Mouse (Mus musculus): ENCODE measurements around the gene Prn. TPM values are rescaled to one million over a fixed set of nuclear protein-coding genes. Genes with fewer than 3 reads are reported as not detected.

The Prn gene
- polyA plus RNA-seq, 1 experiment from 2014 or later, result not detected

GRCm38 (mm10) chr2:131939404-131940111 is 29.8 kb downstream of the Prn start:
- no peak for ATAC-seq
- Histone ChIP-seq H3K9me3 (replicated peaks) (no peaks in the 10 kb centered on the region), H3K27ac (peak overlapping the region; percentile 68), H3K4me3 (no peak overlapping the region), H3K9ac (no peak overlapping the region; the same call in 1 of the 2 replicates), H3K4me1 (peaks cover 31% of the 10 kb centered on the region), H3K36me3 (peaks cover 12% of the 10 kb centered on the region), H3K27me3 (replicated peaks) (no peaks in the 10 kb centered on the region), H3K4me2 (no peak overlapping the region)
- WGBS (ENCODE audit: insufficient replicate concordance), result 33% methylated on average over 8 of the region's 8 CpGs

GRCm38 (mm10) chr2:131940506-131940905 is 30.7 kb downstream of the Prn start:
- Histone ChIP-seq H3K9ac (peak overlapping the region; percentile 40; the same call in 1 of the 2 replicates), H3K36me3 (peaks cover 12% of the 10 kb centered on the region), H3K4me1 (peaks cover 24% of the 10 kb centered on the region), H3K27me3 (replicated peaks) (no peaks in the 10 kb centered on the region), H3K27ac (peak overlapping the region; percentile 68), H3K4me2 (peak overlapping the region; percentile 23), H3K4me3 (no peak overlapping the region), H3K9me3 (replicated peaks) (no peaks in the 10 kb centered on the region)
- WGBS (ENCODE audit: insufficient replicate concordance), result 22% methylated on average over 3 of the region's 3 CpGs
- ATAC-seq, result peak; percentile 84

GRCm38 (mm10) chr2:131941501-131941900 is 31.7 kb downstream of the Prn start:
- 70% methylated on average over 6 of the region's 6 CpGs for WGBS (ENCODE audit: insufficient replicate concordance)
- ATAC-seq, result no peak
- Histone ChIP-seq H3K9ac (no peak overlapping the region), H3K27me3 (replicated peaks) (no peaks in the 10 kb centered on the region), H3K4me3 (no peak overlapping the region), H3K36me3 (peaks cover 7% of the 10 kb centered on the region), H3K9me3 (replicated peaks) (no peaks in the 10 kb centered on the region), H3K4me2 (no peak overlapping the region), H3K27ac (no peak overlapping the region), H3K4me1 (peaks cover 19% of the 10 kb centered on the region)

GRCm38 (mm10) chr2:131944370-131944769 is 34.6 kb downstream of the Prn start:
- Histone ChIP-seq H3K4me3 (no peak overlapping the region), H3K9me3 (replicated peaks) (no peaks in the 10 kb centered on the region), H3K36me3 (no peaks in the 10 kb centered on the region), H3K9ac (no peak overlapping the region), H3K4me2 (no peak overlapping the region), H3K4me1 (peaks cover 19% of the 10 kb centered on the region), H3K27ac (no peak overlapping the region), H3K27me3 (replicated peaks) (peaks cover 6% of the 10 kb centered on the region; the same call in 1 of the 2 replicates)
- no peak for ATAC-seq
- 43% methylated on average over 1 of the region's 1 CpGs for WGBS (ENCODE audit: insufficient replicate concordance)

- no peak for ATAC-seq
- 54% methylated on average over 8 of the region's 8 CpGs for WGBS (ENCODE audit: insufficient replicate concordance)
- Histone ChIP-seq H3K4me3 (no peak overlapping the region), H3K9me3 (replicated peaks) (no peaks in the 10 kb centered on the region), H3K36me3 (no peaks in the 10 kb centered on the region), H3K4me2 (no peak overlapping the region), H3K4me1 (peaks cover 11% of the 10 kb centered on the region), H3K27me3 (replicated peaks) (peaks cover 9% of the 10 kb centered on the region; the same call in 1 of the 2 replicates), H3K9ac (no peak overlapping the region), H3K27ac (no peak overlapping the region)
Measured at GRCm38 (mm10) chr2:131945225-131945624, 35.5 kb downstream of the Prn start.

- 56% methylated on average over 6 of the region's 6 CpGs for WGBS (ENCODE audit: insufficient replicate concordance)
- H3K9me3 ChIP-seq (replicated peaks), result no peaks in the 10 kb centered on the region
- no peak for ATAC-seq
Measured at GRCm38 (mm10) chr2:131945765-131946164, 36.0 kb downstream of the Prn start.

GRCm38 (mm10) chr2:131946351-131946750 is 36.6 kb downstream of the Prn start:
- H3K4me1 ChIP-seq, result no peaks in the 10 kb centered on the region
- no peak overlapping the region for H3K9ac ChIP-seq
- no peaks in the 10 kb centered on the region for H3K36me3 ChIP-seq
- H3K4me2 ChIP-seq, result no peak overlapping the region
- 74% methylated on average over 16 of the region's 16 CpGs for WGBS (ENCODE audit: insufficient replicate concordance)
- no peaks in the 10 kb centered on the region for H3K9me3 ChIP-seq (replicated peaks)
- no peak for ATAC-seq
- H3K27me3 ChIP-seq (replicated peaks), result peaks cover 18% of the 10 kb centered on the region
- H3K27ac ChIP-seq, result no peak overlapping the region
- H3K4me3 ChIP-seq, result no peak overlapping the region

More at GRCm38 (mm10) chr2:131945765-131946164, 36.0 kb downstream of the Prn start:
- H3K9ac ChIP-seq, result no peak overlapping the region
- H3K27me3 ChIP-seq (replicated peaks), result peaks cover 14% of the 10 kb centered on the region; the same call in 1 of the 2 replicates
- H3K27ac ChIP-seq, result no peak overlapping the region
- no peak overlapping the region for H3K4me3 ChIP-seq
- peaks cover 5% of the 10 kb centered on the region for H3K4me1 ChIP-seq
- H3K4me2 ChIP-seq, result no peak overlapping the region
- no peaks in the 10 kb centered on the region for H3K36me3 ChIP-seq

- Histone ChIP-seq H3K4me1 (no peaks in the 10 kb centered on the region), H3K9me3 (replicated peaks) (no peaks in the 10 kb centered on the region), H3K36me3 (no peaks in the 10 kb centered on the region), H3K4me2 (no peak overlapping the region), H3K4me3 (no peak overlapping the region), H3K27me3 (replicated peaks) (peaks cover 36% of the 10 kb centered on the region), H3K9ac (no peak overlapping the region), H3K27ac (no peak overlapping the region)
- no peak for ATAC-seq
- WGBS (ENCODE audit: insufficient replicate concordance), result 57% methylated on average over 3 of the region's 3 CpGs
Measured at GRCm38 (mm10) chr2:131948156-131948555, 38.4 kb downstream of the Prn start.

- H3K4me2 ChIP-seq, result no peak overlapping the region
- no peak overlapping the region for H3K9ac ChIP-seq
- peaks cover 45% of the 10 kb centered on the region for H3K27me3 ChIP-seq (replicated peaks)
- no peak overlapping the region for H3K4me3 ChIP-seq
- no peak overlapping the region for H3K27ac ChIP-seq
- H3K36me3 ChIP-seq, result no peaks in the 10 kb centered on the region
- ATAC-seq, result no peak
- no peaks in the 10 kb centered on the region for H3K9me3 ChIP-seq (replicated peaks)
- 65% methylated on average over 11 of the region's 11 CpGs for WGBS (ENCODE audit: insufficient replicate concordance)
- no peaks in the 10 kb centered on the region for H3K4me1 ChIP-seq
Measured at GRCm38 (mm10) chr2:131948916-131949639, 39.3 kb downstream of the Prn start.

GRCm38 (mm10) chr2:131949767-131950597 is 40.2 kb downstream of the Prn start:
- H3K27me3 ChIP-seq (replicated peaks), result peaks cover 53% of the 10 kb centered on the region

GRCm38 (mm10) chr2:131950598-131951095 is 40.9 kb downstream of the Prn start, which contains the start of gene Prnd:
Prnd (plus strand) TSS chr2:131950861.
- peaks cover 53% of the 10 kb centered on the region for H3K27me3 ChIP-seq (replicated peaks)

More at GRCm38 (mm10) chr2:131949767-131950597, 40.2 kb downstream of the Prn start:
- no peaks in the 10 kb centered on the region for H3K36me3 ChIP-seq
- H3K9ac ChIP-seq, result no peak overlapping the region
- no peak overlapping the region for H3K27ac ChIP-seq
- ATAC-seq, result no peak
- WGBS (ENCODE audit: insufficient replicate concordance), result 37% methylated on average over 9 of the region's 9 CpGs
- H3K4me2 ChIP-seq, result no peak overlapping the region
- H3K9me3 ChIP-seq (replicated peaks), result no peaks in the 10 kb centered on the region
- H3K4me1 ChIP-seq, result 0 out of 2 replicates have a peak, but pooled peaks cover 3% of the 10 kb centered on the region
- H3K4me3 ChIP-seq, result no peak overlapping the region

More at GRCm38 (mm10) chr2:131950598-131951095, 40.9 kb downstream of the Prn start, which contains the start of gene Prnd:
- Histone ChIP-seq H3K9me3 (replicated peaks) (no peaks in the 10 kb centered on the region), H3K4me3 (no peak within 1 kb of the TSS), H3K9ac (no peak within 1 kb of the TSS), H3K27ac (no peak within 1 kb of the TSS), H3K4me1 (peaks cover 10% of the 10 kb centered on the region; the same call in 1 of the 2 replicates), H3K36me3 (no peaks in the 10 kb centered on the region), H3K4me2 (no peak within 1 kb of the TSS)
- 6% methylated on average over 11 of the region's 11 CpGs for WGBS (ENCODE audit: insufficient replicate concordance)
- no peak for ATAC-seq

All from liver, embryonic 12.5 days (tissue).